24 mouse cellular contexts compared by ENCODE assay signal in the genomic region with DNA sequence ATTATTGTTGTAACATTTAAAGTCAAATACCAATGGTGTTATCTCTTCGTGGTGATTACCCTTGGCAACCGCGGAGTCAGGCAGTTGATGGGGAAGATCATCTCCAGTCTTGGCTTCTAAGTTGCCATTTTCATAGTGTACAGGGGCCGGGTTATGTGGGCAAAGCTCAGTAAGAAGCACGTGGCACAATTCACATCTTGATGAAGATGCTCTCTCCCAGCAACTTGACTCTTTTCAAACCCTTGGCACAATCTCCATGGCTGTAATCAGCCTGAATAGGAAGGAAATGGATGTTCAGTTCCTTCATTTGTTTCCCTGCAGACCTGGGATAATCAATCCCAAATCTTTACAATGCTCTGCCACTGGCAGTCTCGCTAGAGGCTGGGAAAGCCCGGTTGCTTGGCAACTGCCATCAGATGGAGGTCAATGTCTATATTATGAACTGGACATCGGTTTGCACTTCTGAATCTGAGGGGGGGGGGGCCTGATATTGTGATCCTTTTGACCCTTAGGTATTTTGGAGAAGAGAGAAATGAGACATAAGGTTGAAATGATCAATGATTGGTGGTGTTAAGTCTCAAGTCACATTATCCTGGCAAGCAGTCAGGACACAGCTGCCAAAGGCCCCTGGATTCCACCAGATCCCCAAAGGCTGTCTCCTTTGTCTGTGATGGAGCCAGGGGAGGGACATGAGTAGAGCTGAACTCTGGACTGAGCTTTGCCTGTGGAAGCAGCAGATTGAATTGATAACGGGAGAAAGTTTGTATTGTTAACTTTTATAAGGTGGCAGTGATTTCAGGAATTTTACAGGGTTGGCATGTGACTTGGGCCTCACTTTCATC. TPM values are rescaled to one million over a fixed set of nuclear protein-coding genes. Genes with fewer than 3 reads are reported as not detected.
DNase-seq lines count a peak whose midpoint lies in the region; ATAC-seq and TF ChIP-seq lines count a peak whose summit lies in the region.
"Had no signal": no experiment of that assay in that cellular context is flagged by ENCODE, and none has a peak within 500 bp of the region (broad histone marks: within the 10 kb centered on the region; RNA-seq: fewer than 3 reads in every experiment).

No protein-coding gene starts in this region.

- H3K36me3 ChIP-seq in hindbrain, postnatal 0 days (ENCODE audit: insufficient read depth, low read length) = no peaks in the 10 kb centered on the region
- no peaks in the 10 kb centered on the region for H3K36me3 ChIP-seq in neural tube, embryonic 11.5 days (ENCODE audit: control insufficient read depth, insufficient read depth, low read length)
- H3K36me3 ChIP-seq in thymus, adult 2 months (ENCODE audit: control insufficient read depth, insufficient read depth, low read length) = no peaks in the 10 kb centered on the region
- H3K36me3 ChIP-seq: embryonic facial prominence, embryonic 13.5 days; heart, embryonic 12.5 days; liver, embryonic 12.5 days; lung, embryonic 15.5 days; midbrain, embryonic 12.5 days; stomach, embryonic 15.5 days had no signal

- no peak overlapping the region for H3K4me3 ChIP-seq in hindbrain, postnatal 0 days (ENCODE audit: low read length)
- no peak overlapping the region for H3K4me3 ChIP-seq in neural tube, embryonic 11.5 days (ENCODE audit: low read depth, low read length)
- no peak overlapping the region for H3K4me3 ChIP-seq in thymus, adult 2 months (ENCODE audit: control insufficient read depth, insufficient read depth, low read length)
- H3K4me3 ChIP-seq: embryonic facial prominence, embryonic 13.5 days; heart, embryonic 12.5 days; left cerebral cortex, adult 2 months; liver, embryonic 12.5 days; lung, embryonic 15.5 days; midbrain, embryonic 12.5 days; stomach, embryonic 15.5 days had no signal

- no peak overlapping the region for H3K4me2 ChIP-seq in hindbrain, postnatal 0 days (ENCODE audit: low read depth, low read length)
- no peak overlapping the region for H3K4me2 ChIP-seq in neural tube, embryonic 11.5 days (ENCODE audit: low read depth)
- H3K4me2 ChIP-seq: embryonic facial prominence, embryonic 13.5 days; heart, embryonic 12.5 days; liver, embryonic 12.5 days; lung, embryonic 15.5 days; midbrain, embryonic 12.5 days; stomach, embryonic 15.5 days had no signal

- H3K27me3 ChIP-seq in hindbrain, postnatal 0 days (ENCODE audit: insufficient read depth, low read length) = no peaks in the 10 kb centered on the region
- no peaks in the 10 kb centered on the region for H3K27me3 ChIP-seq in neural tube, embryonic 11.5 days (ENCODE audit: control insufficient read depth, insufficient read depth, low read length)
- H3K27me3 ChIP-seq in thymus, adult 2 months (ENCODE audit: control insufficient read depth, insufficient read depth, low read length) = no peaks in the 10 kb centered on the region
- H3K27me3 ChIP-seq: heart, embryonic 12.5 days; liver, embryonic 12.5 days; lung, embryonic 15.5 days; stomach, embryonic 15.5 days had no signal

- H3K27ac ChIP-seq in hindbrain, postnatal 0 days = no peak overlapping the region
- H3K27ac ChIP-seq in neural tube, embryonic 11.5 days (ENCODE audit: low read depth, low read length) = no peak overlapping the region
- H3K27ac ChIP-seq in thymus, adult 2 months (ENCODE audit: control insufficient read depth, insufficient read depth, low read length) = no peak overlapping the region
- H3K27ac ChIP-seq: embryonic facial prominence, embryonic 13.5 days; left cerebral cortex, adult 2 months; liver, embryonic 12.5 days; lung, embryonic 15.5 days; midbrain, embryonic 12.5 days; stomach, embryonic 15.5 days had no signal

- WGBS in hindbrain, postnatal 0 days = 23% methylated on average over 9 of the region's 9 CpGs
- WGBS in neural tube, embryonic 11.5 days = 40% methylated on average over 9 of the region's 9 CpGs
- WGBS in thymus, adult 2 months = 87% methylated on average over 9 of the region's 9 CpGs

- TF ChIP-seq POLR2A in thymus, adult 2 months (IDR thresholded peaks at IDR 0.05; ENCODE audit: control insufficient read depth, extremely low read depth, insufficient read depth, low read length, poor library complexity) = no peak

- no peak for TF ChIP-seq CTCF in hindbrain, postnatal 0 days (IDR thresholded peaks at IDR 0.05; ENCODE audit: low read depth)
- TF ChIP-seq CTCF in thymus, adult 2 months (IDR thresholded peaks at IDR 0.05; ENCODE audit: borderline replicate concordance, control insufficient read depth, extremely low read depth, insufficient read depth, low read length, poor library complexity) = no peak

- H3K4me1 ChIP-seq in hindbrain, postnatal 0 days (ENCODE audit: insufficient read depth, low read length) = peaks cover 9% of the 10 kb centered on the region
- peaks cover 11% of the 10 kb centered on the region; the same call in 1 of the 2 replicates for H3K4me1 ChIP-seq in neural tube, embryonic 11.5 days (ENCODE audit: control insufficient read depth, insufficient read depth, low read length)
- no peaks in the 10 kb centered on the region for H3K4me1 ChIP-seq in thymus, adult 2 months (replicated peaks; ENCODE audit: control insufficient read depth, insufficient read depth, low read length)
- H3K4me1 ChIP-seq: liver, embryonic 12.5 days; stomach, embryonic 15.5 days had no signal

- DNase-seq in embryo, embryonic 10 days (ENCODE audit: low spot score) = peak; percentile 24
- DNase-seq in embryo, embryonic 11 days = peak; percentile 38
- peak; percentile 22 for DNase-seq in hindbrain, postnatal 0 days (ENCODE audit: low spot score)
- DNase-seq in neural tube, embryonic 11.5 days (ENCODE audit: low spot score) = peak; percentile 53
- DNase-seq in urinary bladder, postnatal 14 days (ENCODE audit: low spot score) = no peak
- DNase-seq in heart, postnatal 4 days = no peak
- no peak for DNase-seq in thymus, adult 2 months
- DNase-seq: cerebellum, adult 2 months; cerebellum, postnatal 36 days; forebrain, postnatal 0 days; heart, postnatal 14 days; kidney, postnatal 36 days; layer of hippocampus, adult 9-11 months; left cerebral cortex, postnatal 4 days; lung, postnatal 4 days; right cerebral cortex, postnatal 25 days; thymus, adult 18-20 months had no signal

- no peaks in the 10 kb centered on the region for H3K9me3 ChIP-seq in hindbrain, postnatal 0 days (ENCODE audit: low read length)
- no peaks in the 10 kb centered on the region for H3K9me3 ChIP-seq in neural tube, embryonic 11.5 days (ENCODE audit: control insufficient read depth, low read length)
- H3K9me3 ChIP-seq: embryonic facial prominence, embryonic 13.5 days; heart, embryonic 12.5 days; liver, embryonic 12.5 days; lung, embryonic 15.5 days; midbrain, embryonic 12.5 days; stomach, embryonic 15.5 days had no signal

- ATAC-seq in hindbrain, postnatal 0 days = 0 out of 2 replicates have a peak, but pooled peaks have one; percentile 29
- peak; percentile 58 for ATAC-seq in neural tube, embryonic 11.5 days (ENCODE audit: insufficient read depth, low FRiP score, low TSS enrichment)
- ATAC-seq: liver, embryonic 12.5 days had no signal

- H3K9ac ChIP-seq in hindbrain, postnatal 0 days (replicated peaks; ENCODE audit: low read length) = no peak overlapping the region
- no peak overlapping the region for H3K9ac ChIP-seq in neural tube, embryonic 11.5 days (ENCODE audit: low read length)
- H3K9ac ChIP-seq: embryonic facial prominence, embryonic 13.5 days; forebrain, postnatal 0 days; heart, embryonic 12.5 days; liver, embryonic 12.5 days; lung, embryonic 15.5 days; midbrain, embryonic 12.5 days; stomach, embryonic 15.5 days had no signal

RNA-seq across cellular contexts. Expression of gene Pex3, which starts 18.0 kb away (rescaled TPM):
- total RNA-seq in hindbrain, postnatal 0 days (2014; rRNA removed) = 23.7 and 30.5 TPM in 2 replicates
- 31.5 and 35.7 TPM in 2 replicates for polyA plus RNA-seq in hindbrain, postnatal 0 days (2015; fragmentation: Nextera tagmentation; extraction: Ambion mirVana)
- 30.0 and 30.9 TPM in 2 replicates for polyA plus RNA-seq in neural tube, embryonic 11.5 days (2014; fragmentation: Nextera tagmentation; extraction: Ambion mirVana)
- total RNA-seq in heart, postnatal 4 days (2021) = 10 to 100 TPM; 25.1 to 27.7 TPM
- polyA plus RNA-seq in thymus, adult 2 months (2012; rRNA removed) = 7.3 and 9.1 TPM in 2 replicates

RNA-seq across cellular contexts. Expression of gene Adat2, which starts 18.2 kb away (rescaled TPM):
- 2.6 and 2.8 TPM in 2 replicates for total RNA-seq in hindbrain, postnatal 0 days (2014; rRNA removed)
- polyA plus RNA-seq in hindbrain, postnatal 0 days (2015; fragmentation: Nextera tagmentation; extraction: Ambion mirVana) = 2.4 and 2.9 TPM in 2 replicates
- 3.0 and 4.0 TPM in 2 replicates for polyA plus RNA-seq in neural tube, embryonic 11.5 days (2014; fragmentation: Nextera tagmentation; extraction: Ambion mirVana)
- 1 to 10 TPM; 4.3 to 5.0 TPM for total RNA-seq in heart, postnatal 4 days (2021)
- 6.1 and 7.8 TPM in 2 replicates for polyA plus RNA-seq in thymus, adult 2 months (2012; rRNA removed)

Comparison
In these comparisons a context has a peak if more than half of its experiments do, and no peak if none do; other contexts are left out.
1. DNase-seq: peak in embryo, embryonic 10 days (single experiment), embryo, embryonic 11 days (single experiment), hindbrain, postnatal 0 days (single experiment) and neural tube, embryonic 11.5 days (single experiment); none in urinary bladder, postnatal 14 days (single experiment), heart, postnatal 4 days (single experiment) and thymus, adult 2 months (single experiment).